Mouse (Mus musculus) midbrain, postnatal 0 days (tissue): ENCODE results near the gene Wwox. TPM values are rescaled to one million over a fixed set of nuclear protein-coding genes. Genes with fewer than 3 reads are reported as not detected.

Experiments used
- ATAC-seq: fragments of 200-750 bp; cut with Nextera tagmentation; 2 replicates; pipeline ENCODE4 v1.8.0; 2017; ENCODE audit warnings: moderate number of reproducible peaks, mild to moderate bottlenecking, moderate TSS enrichment, moderate library complexity; ENCODE audit not compliant: low FRiP score
- DNase-seq: peaks from one replicate; pipeline ENCODE4 v3.0.0-alpha.2; 2015; ENCODE audit warnings: low spot score
- H3K27ac ChIP-seq: fragments of 300-500 bp; sonication (generic); 2 replicates; pipeline ENCODE4 v1.5.1; 2014; ENCODE audit warnings: low read depth, mild to moderate bottlenecking, low read length, mixed read lengths
- H3K27me3 ChIP-seq: fragments of 300-500 bp; sonication (generic); 2 replicates; pipeline ENCODE4 v1.6.1; 2014; ENCODE audit warnings: low read length, control low read depth, mixed read lengths; ENCODE audit not compliant: insufficient read depth
- H3K36me3 ChIP-seq: fragments of 300-500 bp; sonication (generic); 2 replicates; pipeline ENCODE4 v1.6.1; 2014; ENCODE audit warnings: low read length, control low read depth, mixed read lengths; ENCODE audit not compliant: insufficient read depth
- H3K4me1 ChIP-seq: fragments of 300-500 bp; sonication (generic); 2 replicates; pipeline ENCODE4 v1.6.1; 2014; ENCODE audit warnings: mild to moderate bottlenecking, control low read depth, antibody characterized with exemption, low read length, mixed read lengths; ENCODE audit not compliant: insufficient read depth
- H3K4me2 ChIP-seq: fragments of 300-500 bp; sonication (generic); 2 replicates; pipeline ENCODE4 v1.6.1; 2014; ENCODE audit warnings: low read depth, mild to moderate bottlenecking, low read length, mixed read lengths; ENCODE audit not compliant: poor library complexity, severe bottlenecking
- H3K4me3 ChIP-seq: fragments of 300-500 bp; sonication (generic); 2 replicates; pipeline ENCODE4 v1.5.1; 2014; ENCODE audit warnings: low read depth, mild to moderate bottlenecking, low read length, moderate library complexity
- H3K9ac ChIP-seq: fragments of 300-500 bp; sonication (generic); replicated peaks from 2 replicates; pipeline ENCODE4 v1.6.1; 2014; ENCODE audit warnings: mild to moderate bottlenecking, low read length, moderate library complexity, mixed read lengths; ENCODE audit not compliant: poor library complexity, severe bottlenecking
- H3K9me3 ChIP-seq: fragments of 300-500 bp; sonication (generic); 2 replicates; pipeline ENCODE4 v1.6.1; 2016; ENCODE audit warnings: low read length, control low read depth
- CTCF ChIP-seq: IDR thresholded peaks from 2 replicates; pipeline ENCODE4 v1.5.1; 2016; ENCODE audit warnings: antibody characterized with exemption, mild to moderate bottlenecking
- WGBS: fragments of 180-500 bp; shearing (Covaris S2); extraction: QIAGEN DNeasy Blood & Tissue Kit; methylation state at CpG from one replicate; pipeline ENCODE4 v1.1.7; 2014; 5-methylcytosine and 5-hydroxymethylcytosine counted together
- polyA plus RNA-seq: library from polyadenylated mRNA; unstranded; fragments of >200 nt; fragmentation: Nextera tagmentation; extraction: Ambion mirVana; gene quantifications from 2 replicates; pipeline ENCODE4 v1.2.1, GENCODE M21; 2015
- total RNA-seq: library from RNA; depleted of rRNA; stranded (reverse); fragments of >200 nt; gene quantifications from 2 replicates; pipeline ENCODE4 v1.2.3, GENCODE M21; 2014

Wwox gene
- total and polyA plus RNA-seq, 2 experiments from 2014 or later, result 15.4 to 17.2 TPM

DNA sequence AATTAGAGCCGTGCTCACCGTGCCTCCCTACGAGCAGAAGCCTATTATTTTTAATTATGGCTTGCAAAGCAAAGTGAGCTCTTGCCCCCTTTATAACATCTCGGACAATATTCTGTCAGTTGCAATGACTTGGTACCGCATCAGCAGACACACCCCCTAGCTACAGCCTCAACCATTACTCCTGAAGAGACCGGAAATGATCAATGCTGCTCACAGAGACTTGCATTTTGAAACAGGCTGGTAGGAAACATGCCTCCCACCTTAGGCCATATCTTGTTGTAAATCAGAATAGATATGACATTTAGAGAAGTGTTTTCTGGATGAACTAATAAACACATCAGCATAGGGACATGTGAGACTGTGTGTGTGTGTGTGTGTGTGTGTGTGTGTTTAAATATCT lies 911.3 kb downstream of the Wwox start:
- 75% methylated on average over 6 of the region's 6 CpGs for WGBS
- ATAC-seq, result no peak
- no peaks in the 10 kb centered on the region for H3K9me3 ChIP-seq
- TF ChIP-seq CTCF, result no peak
- no peak for DNase-seq
- H3K36me3 ChIP-seq, result no peaks in the 10 kb centered on the region
- H3K27ac ChIP-seq, result no peak overlapping the region
- H3K4me1 ChIP-seq, result no peaks in the 10 kb centered on the region
- no peak overlapping the region for H3K9ac ChIP-seq
- no peak overlapping the region for H3K4me3 ChIP-seq
- H3K27me3 ChIP-seq, result no peaks in the 10 kb centered on the region
- H3K4me2 ChIP-seq, result no peak overlapping the region

DNA sequence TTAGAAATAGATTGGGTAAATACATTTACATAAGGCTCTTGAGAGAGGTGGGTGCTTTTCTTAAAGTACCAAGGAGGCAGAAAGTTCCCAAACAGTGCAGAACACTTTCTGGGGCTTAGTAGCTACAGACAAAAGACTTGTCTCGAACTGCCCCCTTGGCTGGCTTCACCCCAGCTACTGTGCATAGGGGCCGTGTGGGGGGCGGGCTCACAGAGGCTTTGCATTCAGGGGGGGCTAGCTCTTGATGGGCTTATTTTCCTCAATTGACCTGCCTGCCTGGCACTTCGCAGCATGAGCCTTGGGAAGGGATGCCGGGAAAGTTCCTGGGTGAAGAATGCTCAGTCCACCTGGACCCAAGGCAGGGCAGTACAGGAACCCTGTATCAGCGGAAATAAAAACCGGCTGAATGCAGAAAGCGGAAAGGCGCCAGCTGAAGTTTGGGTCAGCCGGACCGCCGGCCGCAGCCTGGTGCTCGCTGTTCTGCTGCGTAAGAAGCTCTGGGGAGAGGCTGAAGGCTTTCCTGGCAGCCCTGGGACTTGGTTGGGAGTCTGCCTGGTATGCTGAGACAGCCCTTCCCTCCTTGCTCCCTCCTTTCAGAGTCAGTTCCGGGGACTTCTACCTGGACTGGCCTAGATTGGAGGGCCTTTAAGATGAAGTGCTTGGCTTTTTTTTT lies 918.3 kb downstream of the Wwox start:
- Histone ChIP-seq H3K9me3 (no peaks in the 10 kb centered on the region), H3K36me3 (no peaks in the 10 kb centered on the region), H3K4me2 (peak overlapping the region; percentile 39), H3K9ac (no peak overlapping the region), H3K4me3 (no peak overlapping the region), H3K4me1 (no peaks in the 10 kb centered on the region), H3K27ac (no peak overlapping the region), H3K27me3 (no peaks in the 10 kb centered on the region)
- no peak for TF ChIP-seq CTCF
- peak; percentile 8 for DNase-seq
- WGBS, result 24% methylated on average over 16 of the region's 16 CpGs
- ATAC-seq, result no peak

DNA sequence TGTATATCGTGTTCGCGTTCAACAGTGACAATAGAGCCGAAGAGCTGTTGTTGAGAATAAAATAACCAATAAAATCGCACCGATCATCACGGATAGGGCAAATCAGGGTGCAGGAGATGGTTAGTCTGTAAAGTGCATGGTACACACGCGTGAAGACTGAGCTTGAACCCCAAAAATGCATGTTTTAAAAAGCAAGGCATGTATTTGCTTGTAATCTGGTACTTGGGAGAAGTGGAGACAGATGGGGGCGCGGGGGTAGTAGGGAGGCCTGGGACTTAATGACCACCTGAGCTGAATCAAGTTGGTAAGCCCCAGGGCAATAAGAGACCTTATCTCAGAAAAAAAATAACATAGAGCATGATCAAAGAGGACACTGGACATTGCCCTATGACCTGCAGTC lies 919.0 kb downstream of the Wwox start:
- 93% methylated on average over 11 of the region's 11 CpGs for WGBS
- no peak overlapping the region for H3K27ac ChIP-seq
- no peak for ATAC-seq

DNA sequence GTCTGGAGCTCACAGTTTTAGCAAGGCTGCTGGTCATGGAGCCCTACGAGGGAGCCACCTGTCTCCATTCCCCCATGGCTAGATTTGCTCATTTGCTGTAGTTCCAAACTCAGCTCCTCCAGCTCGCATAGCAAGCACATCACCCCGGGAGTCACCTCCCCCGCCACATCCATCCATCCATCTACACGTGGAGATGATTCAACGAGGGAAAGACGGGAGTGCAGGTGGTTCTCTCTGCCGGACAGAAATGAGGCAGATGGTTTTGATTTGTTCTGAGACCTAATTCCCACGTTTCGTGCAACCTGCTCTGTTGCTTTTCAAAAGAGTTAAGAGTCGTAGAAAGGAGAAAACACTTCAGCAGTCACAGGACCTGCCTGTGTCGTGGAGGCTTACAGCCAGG lies 920.2 kb downstream of the Wwox start:
- H3K9ac ChIP-seq, result no peak overlapping the region
- H3K27ac ChIP-seq, result no peak overlapping the region
- no peaks in the 10 kb centered on the region for H3K4me1 ChIP-seq
- DNase-seq (no peak), ATAC-seq (no peak)
- no peaks in the 10 kb centered on the region for H3K9me3 ChIP-seq
- no peaks in the 10 kb centered on the region for H3K36me3 ChIP-seq
- H3K4me2 ChIP-seq, result no peak overlapping the region
- no peak overlapping the region for H3K4me3 ChIP-seq
- 51% methylated on average over 12 of the region's 12 CpGs for WGBS
- TF ChIP-seq CTCF, result no peak
- no peaks in the 10 kb centered on the region for H3K27me3 ChIP-seq

More for the DNA sequence above, 919.0 kb downstream of the Wwox start:
- no peak for DNase-seq
- Histone ChIP-seq H3K27me3 (no peaks in the 10 kb centered on the region), H3K4me2 (no peak overlapping the region), H3K36me3 (no peaks in the 10 kb centered on the region), H3K4me1 (no peaks in the 10 kb centered on the region), H3K9me3 (no peaks in the 10 kb centered on the region), H3K9ac (no peak overlapping the region), H3K4me3 (no peak overlapping the region)
- TF ChIP-seq CTCF, result no peak

DNA sequence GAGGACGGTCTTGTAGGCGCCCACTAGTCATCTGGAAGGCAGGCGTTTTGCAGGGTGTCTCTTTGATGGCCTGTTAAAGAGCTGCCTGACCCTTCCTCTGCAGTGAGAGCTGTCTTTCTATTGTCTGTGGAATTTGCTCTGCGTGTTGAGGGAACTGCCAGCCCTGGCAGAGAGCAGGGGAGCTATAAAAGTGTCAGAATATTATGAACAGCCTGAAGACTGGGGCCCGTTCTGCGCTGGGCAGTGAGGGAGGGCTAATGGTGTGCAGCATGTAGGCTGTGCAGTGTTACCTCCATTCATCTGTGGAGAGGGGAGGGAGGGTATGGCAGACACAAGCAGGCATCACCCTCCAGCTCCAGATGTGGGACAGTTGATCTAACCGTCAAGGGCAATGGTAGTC lies 923.1 kb downstream of the Wwox start:
- H3K36me3 ChIP-seq, result no peaks in the 10 kb centered on the region
- H3K4me2 ChIP-seq, result no peak overlapping the region
- no peak for TF ChIP-seq CTCF
- H3K9me3 ChIP-seq, result no peaks in the 10 kb centered on the region
- no peaks in the 10 kb centered on the region for H3K27me3 ChIP-seq
- no peak overlapping the region for H3K27ac ChIP-seq
- WGBS, result 66% methylated on average over 7 of the region's 7 CpGs
- DNase-seq, result no peak
- ATAC-seq, result no peak
- no peaks in the 10 kb centered on the region for H3K4me1 ChIP-seq
- H3K9ac ChIP-seq, result no peak overlapping the region
- no peak overlapping the region for H3K4me3 ChIP-seq

DNA sequence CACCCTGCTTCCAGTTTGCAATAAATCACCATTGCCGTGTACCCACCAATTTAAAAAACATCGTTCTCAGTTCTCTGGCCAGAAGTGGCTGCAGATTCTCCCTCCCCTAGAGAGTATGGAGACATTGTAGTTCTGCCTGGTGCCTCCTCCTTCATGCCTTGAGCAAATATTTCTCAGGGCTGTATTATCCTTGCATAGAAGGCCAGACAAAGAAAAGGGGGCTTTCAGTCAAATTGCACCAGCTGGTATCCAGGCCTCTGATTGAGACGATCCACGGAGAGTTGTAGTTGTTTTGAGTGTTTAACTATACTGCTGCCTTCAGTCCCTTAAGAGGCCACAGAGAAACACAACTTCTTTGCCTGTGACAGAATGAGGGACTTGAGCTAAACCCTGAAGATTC lies 935.5 kb downstream of the Wwox start:
- Histone ChIP-seq H3K4me2 (no peak overlapping the region), H3K27me3 (no peaks in the 10 kb centered on the region), H3K4me1 (0 out of 2 replicates have a peak, but pooled peaks cover 3% of the 10 kb centered on the region), H3K9me3 (no peaks in the 10 kb centered on the region), H3K27ac (no peak overlapping the region), H3K36me3 (no peaks in the 10 kb centered on the region), H3K9ac (no peak overlapping the region), H3K4me3 (no peak overlapping the region)
- DNase-seq, result no peak
- ATAC-seq, result no peak
- no peak for TF ChIP-seq CTCF
- WGBS, result 23% methylated on average over 4 of the region's 4 CpGs
